In the genomic region with DNA sequence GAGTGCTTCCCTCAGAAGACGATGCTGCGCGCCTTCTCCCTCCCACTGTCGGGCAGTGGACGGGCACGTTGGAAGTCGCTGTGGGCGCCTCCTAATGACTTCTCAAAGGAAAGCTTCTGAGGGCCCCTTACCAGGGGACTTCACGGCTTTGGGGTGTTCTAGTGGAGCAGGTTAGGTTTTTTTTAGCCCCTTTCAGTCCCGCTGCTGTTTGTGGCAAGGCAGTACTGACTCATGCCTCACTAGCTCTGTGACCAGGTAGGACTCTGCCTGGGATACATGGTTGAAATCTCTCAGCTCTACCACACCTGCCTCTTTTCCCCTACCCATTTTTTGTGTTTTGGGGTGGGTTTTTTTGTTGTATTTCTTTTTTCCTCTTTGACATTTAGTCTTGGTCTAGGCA, we compare ENCODE assay signal across 18 mouse cellular contexts. TPM values are rescaled to one million over a fixed set of nuclear protein-coding genes. Genes with fewer than 3 reads are reported as not detected.
DNase-seq lines count a peak whose midpoint lies in the region; ATAC-seq and TF ChIP-seq lines count a peak whose summit lies in the region.
"Had no signal": no experiment of that assay in that cellular context is flagged by ENCODE, and none has a peak within 500 bp of the region (broad histone marks: within the 10 kb centered on the region; RNA-seq: fewer than 3 reads in every experiment).

No protein-coding gene starts in this region.

- no peak for DNase-seq in heart, postnatal 36 days
- no peak for DNase-seq in lung, adult 18-20 months
- DNase-seq in 3134 (ENCODE audit: extremely low read depth, insufficient read length, low spot score): peak; percentile 54
- DNase-seq in embryonic facial prominence, embryonic 14.5 days (ENCODE audit: low spot score): no peak
- DNase-seq in gastrocnemius, adult 2 months: no peak
- no peak for DNase-seq in right cerebral cortex, postnatal 4 days
- DNase-seq: gastrocnemius, postnatal 36 days; heart, postnatal 10 days; kidney, adult 11 months; kidney, postnatal 14 days; thymus, adult 18-20 months; thymus, postnatal 4 days had no signal

- H3K4me1 ChIP-seq in heart, embryonic 12.5 days (replicated peaks): peaks cover 25% of the 10 kb centered on the region
- peaks cover 57% of the 10 kb centered on the region for H3K4me1 ChIP-seq in lung, embryonic 15.5 days
- H3K4me1 ChIP-seq in embryonic facial prominence, embryonic 14.5 days (ENCODE audit: control insufficient read depth, insufficient read depth, low read length): peaks cover 4% of the 10 kb centered on the region

- H3K36me3 ChIP-seq in heart, embryonic 12.5 days: peaks cover 86% of the 10 kb centered on the region
- H3K36me3 ChIP-seq in lung, embryonic 15.5 days: peaks cover 91% of the 10 kb centered on the region
- H3K36me3 ChIP-seq in embryonic facial prominence, embryonic 14.5 days (ENCODE audit: control insufficient read depth, insufficient read depth, low read length): peaks cover 92% of the 10 kb centered on the region

- 0 out of 2 replicates have a peak overlapping the region, but pooled peaks have one; percentile 20 for H3K9ac ChIP-seq in heart, embryonic 12.5 days
- no peak overlapping the region for H3K9ac ChIP-seq in lung, embryonic 15.5 days
- H3K9ac ChIP-seq in embryonic facial prominence, embryonic 14.5 days (ENCODE audit: low read depth, low read length): 0 out of 2 replicates have a peak overlapping the region, but pooled peaks have one; percentile 4
- H3K9ac ChIP-seq: embryonic facial prominence, embryonic 12.5 days; forebrain, embryonic 15.5 days; hindbrain, embryonic 12.5 days; midbrain, embryonic 15.5 days had no signal

- H3K27ac ChIP-seq in heart, embryonic 12.5 days (ENCODE audit: poor library complexity, severe bottlenecking): no peak overlapping the region
- peak overlapping the region; percentile 14; the same call in 1 of the 2 replicates for H3K27ac ChIP-seq in lung, embryonic 15.5 days
- no peak overlapping the region for H3K27ac ChIP-seq in embryonic facial prominence, embryonic 14.5 days (replicated peaks; ENCODE audit: low read depth, low read length)
- no peak overlapping the region for H3K27ac ChIP-seq in gastrocnemius, adult 2 months
- H3K27ac ChIP-seq: hindbrain, embryonic 12.5 days; midbrain, embryonic 15.5 days had no signal

- no peak for ATAC-seq in heart, embryonic 12.5 days (ENCODE audit: insufficient number of reproducible peaks, low FRiP score)
- no peak for ATAC-seq in lung, embryonic 15.5 days (ENCODE audit: borderline replicate concordance, extremely low read depth, low FRiP score, low TSS enrichment)
- no peak for ATAC-seq in embryonic facial prominence, embryonic 14.5 days (ENCODE audit: low read depth)
- ATAC-seq: forebrain, embryonic 15.5 days; midbrain, embryonic 15.5 days had no signal

- H3K4me3 ChIP-seq in heart, embryonic 12.5 days: no peak overlapping the region
- no peak overlapping the region for H3K4me3 ChIP-seq in lung, embryonic 15.5 days
- H3K4me3 ChIP-seq in embryonic facial prominence, embryonic 14.5 days (ENCODE audit: low read depth, low read length): no peak overlapping the region
- no peak overlapping the region for H3K4me3 ChIP-seq in gastrocnemius, adult 2 months
- H3K4me3 ChIP-seq: embryonic facial prominence, embryonic 12.5 days; forebrain, embryonic 15.5 days; hindbrain, embryonic 12.5 days; midbrain, embryonic 15.5 days had no signal

- no peaks in the 10 kb centered on the region for H3K27me3 ChIP-seq in heart, embryonic 12.5 days (replicated peaks)
- no peaks in the 10 kb centered on the region for H3K27me3 ChIP-seq in lung, embryonic 15.5 days
- no peaks in the 10 kb centered on the region for H3K27me3 ChIP-seq in embryonic facial prominence, embryonic 14.5 days (replicated peaks; ENCODE audit: control insufficient read depth, insufficient read depth, low read length)
- H3K27me3 ChIP-seq: embryonic facial prominence, embryonic 12.5 days; forebrain, embryonic 15.5 days; hindbrain, embryonic 12.5 days; midbrain, embryonic 15.5 days had no signal

- no peak overlapping the region for H3K4me2 ChIP-seq in heart, embryonic 12.5 days
- H3K4me2 ChIP-seq in lung, embryonic 15.5 days: no peak overlapping the region
- H3K4me2 ChIP-seq in embryonic facial prominence, embryonic 14.5 days (ENCODE audit: low read depth, low read length): no peak overlapping the region
- H3K4me2 ChIP-seq: embryonic facial prominence, embryonic 12.5 days; forebrain, embryonic 15.5 days; hindbrain, embryonic 12.5 days; midbrain, embryonic 15.5 days had no signal

- no peaks in the 10 kb centered on the region for H3K9me3 ChIP-seq in heart, embryonic 12.5 days (replicated peaks)
- H3K9me3 ChIP-seq in lung, embryonic 15.5 days: no peaks in the 10 kb centered on the region
- H3K9me3 ChIP-seq in embryonic facial prominence, embryonic 14.5 days (ENCODE audit: control insufficient read depth, low read length): no peaks in the 10 kb centered on the region
- H3K9me3 ChIP-seq: embryonic facial prominence, embryonic 12.5 days; forebrain, embryonic 15.5 days; hindbrain, embryonic 12.5 days; midbrain, embryonic 15.5 days had no signal

- WGBS in heart, embryonic 12.5 days: 88% methylated on average over 10 of the region's 10 CpGs
- WGBS in lung, embryonic 15.5 days: 74% methylated on average over 10 of the region's 10 CpGs
- WGBS in embryonic facial prominence, embryonic 14.5 days: 82% methylated on average over 10 of the region's 10 CpGs

- intact Hi-C loops in heart, postnatal 36 days (cut with DNase I): no loop called here
- intact Hi-C loops in gastrocnemius, adult 2 months (cut with DNase I): no loop called here

- no peak for TF ChIP-seq CTCF in gastrocnemius, adult 2 months (IDR thresholded peaks at IDR 0.05)

RNA-seq across cellular contexts. Expression of gene Scd2, which starts 10.9 kb away (rescaled TPM):
- polyA plus RNA-seq in heart, embryonic 12.5 days (2016; fragmentation: Nextera tagmentation; extraction: Ambion mirVana): 216 and 231 TPM in 2 replicates
- 10 to 100 TPM; 10.7 to 13.0 TPM for total RNA-seq in heart, postnatal 36 days (2021)
- 210 and 224 TPM in 2 replicates for polyA plus RNA-seq in lung, embryonic 15.5 days (2015; fragmentation: Nextera tagmentation; extraction: Ambion mirVana)
- polyA plus RNA-seq in embryonic facial prominence, embryonic 14.5 days (2014; fragmentation: Nextera tagmentation; extraction: Ambion mirVana): 212 and 224 TPM in 2 replicates
- 1 to 10 TPM; 7.4 to 9.1 TPM for total RNA-seq in gastrocnemius, adult 2 months (2021)

RNA-seq across cellular contexts. Expression of gene Scd4, which starts 28.5 kb away (rescaled TPM):
- 0.29 and 0.42 TPM in 2 replicates for polyA plus RNA-seq in heart, embryonic 12.5 days (2016; fragmentation: Nextera tagmentation; extraction: Ambion mirVana)
- total RNA-seq in heart, postnatal 36 days (2021): 10 to 100 TPM in 1 of 2 experiments, 1 to 10 TPM in 1; 8.2 to 15.2 TPM
- polyA plus RNA-seq in lung, embryonic 15.5 days (2015; fragmentation: Nextera tagmentation; extraction: Ambion mirVana): 0.15 and 0.35 TPM in 2 replicates
- 0.37 and 0.51 TPM in 2 replicates for polyA plus RNA-seq in embryonic facial prominence, embryonic 14.5 days (2014; fragmentation: Nextera tagmentation; extraction: Ambion mirVana)
- total RNA-seq in gastrocnemius, adult 2 months (2021): under 1 TPM in 1 of 2 experiments, not detected in 1; 0.13 TPM
